Mouse (Mus musculus) embryonic facial prominence, embryonic 14.5 days (tissue): Measurements from ENCODE around the gene Ebf4. TPM values are rescaled to one million over a fixed set of nuclear protein-coding genes. Genes with fewer than 3 reads are reported as not detected.

Source experiments
- ATAC-seq: fragments of 200-750 bp; cut with Nextera tagmentation; 2 replicates; pipeline ENCODE4 v1.8.0; 2017; ENCODE audit warnings: low read depth, moderate number of reproducible peaks, moderate TSS enrichment
- DNase-seq: peaks from one replicate; pipeline ENCODE4 v3.0.0-alpha.2; 2015; ENCODE audit warnings: low spot score
- H3K27ac ChIP-seq: fragments of 300-500 bp; sonication (generic); replicated peaks from 2 replicates; pipeline ENCODE4 v1.5.1; 2014; ENCODE audit warnings: low read depth, mild to moderate bottlenecking, low read length, moderate library complexity
- H3K27me3 ChIP-seq: fragments of 300-500 bp; sonication (generic); replicated peaks from 2 replicates; pipeline ENCODE4 v1.6.1; 2014; ENCODE audit warnings: low read length; ENCODE audit not compliant: control insufficient read depth, insufficient read depth
- H3K36me3 ChIP-seq: fragments of 300-500 bp; sonication (generic); 2 replicates; pipeline ENCODE4 v1.6.1; 2014; ENCODE audit warnings: low read length, mixed read lengths; ENCODE audit not compliant: control insufficient read depth, insufficient read depth
- H3K4me1 ChIP-seq: fragments of 300-500 bp; sonication (generic); 2 replicates; pipeline ENCODE4 v1.6.1; 2014; ENCODE audit warnings: antibody characterized with exemption, low read length; ENCODE audit not compliant: control insufficient read depth, insufficient read depth
- H3K4me2 ChIP-seq: fragments of 300-500 bp; sonication (generic); 2 replicates; pipeline ENCODE4 v1.6.1; 2014; ENCODE audit warnings: low read depth, mild to moderate bottlenecking, low read length, moderate library complexity, mixed read lengths
- H3K4me3 ChIP-seq: fragments of 300-500 bp; sonication (generic); 2 replicates; pipeline ENCODE4 v1.5.1; 2014; ENCODE audit warnings: low read depth, mild to moderate bottlenecking, low read length
- H3K9ac ChIP-seq: fragments of 300-500 bp; sonication (generic); 2 replicates; pipeline ENCODE4 v1.6.1; 2014; ENCODE audit warnings: low read depth, mild to moderate bottlenecking, low read length, moderate library complexity, mixed read lengths
- H3K9me3 ChIP-seq: fragments of 300-500 bp; sonication (generic); 2 replicates; pipeline ENCODE4 v1.6.1; 2016; ENCODE audit warnings: low read length; ENCODE audit not compliant: control insufficient read depth
- WGBS: fragments of 180-500 bp; shearing (Covaris S2); extraction: QIAGEN DNeasy Blood & Tissue Kit; methylation state at CpG from one replicate; pipeline ENCODE4 v1.1.7; 2014; 5-methylcytosine and 5-hydroxymethylcytosine counted together
- polyA plus RNA-seq: library from polyadenylated mRNA; unstranded; fragments of >200 nt; fragmentation: Nextera tagmentation; extraction: Ambion mirVana; gene quantifications from 2 replicates; pipeline ENCODE4 v1.2.1, GENCODE M21; 2014

Ebf4 gene
- polyA plus RNA-seq, 1 experiment from 2014 or later = 4.2 TPM

- peaks cover 38% of the 10 kb centered on the region for H3K36me3 ChIP-seq
- no peak for DNase-seq
- no peaks in the 10 kb centered on the region for H3K27me3 ChIP-seq
- H3K4me2 ChIP-seq = peak overlapping the region; percentile 85
- peaks cover 9% of the 10 kb centered on the region; the same call in 1 of the 2 replicates for H3K4me1 ChIP-seq
- ATAC-seq = no peak; the same call in 1 of the 2 replicates
- H3K27ac ChIP-seq = peak overlapping the region; percentile 90
- H3K9ac ChIP-seq = peak overlapping the region; percentile 96
- H3K9me3 ChIP-seq = no peaks in the 10 kb centered on the region
- WGBS = under 1% methylated on average over 12 of the region's 14 CpGs
- H3K4me3 ChIP-seq = peak overlapping the region; percentile 88
Observed at GRCm38 (mm10) chr2:130273732-130274131, 21.2 kb upstream of the Ebf4 start.

- peak within 1 kb of the TSS; percentile 92 for H3K27ac ChIP-seq
- no peaks in the 10 kb centered on the region for H3K9me3 ChIP-seq
- DNase-seq (peak; percentile 98), ATAC-seq (peak; percentile 98)
- H3K4me2 ChIP-seq = peak within 1 kb of the TSS; percentile 85
- H3K9ac ChIP-seq = peak within 1 kb of the TSS; percentile 96
- peak within 1 kb of the TSS; percentile 88 for H3K4me3 ChIP-seq
- peaks cover 41% of the 10 kb centered on the region for H3K36me3 ChIP-seq
- H3K4me1 ChIP-seq = peaks cover 9% of the 10 kb centered on the region; the same call in 1 of the 2 replicates
- no peaks in the 10 kb centered on the region for H3K27me3 ChIP-seq
- WGBS = 0% methylated on average over 40 of the region's 68 CpGs
Observed at GRCm38 (mm10) chr2:130274149-130274861, 20.7 kb upstream of the Ebf4 start, which contains the start of gene Nop56. Gene Nop56, plus strand, starts transcription at chr2:130274430.

DNA sequence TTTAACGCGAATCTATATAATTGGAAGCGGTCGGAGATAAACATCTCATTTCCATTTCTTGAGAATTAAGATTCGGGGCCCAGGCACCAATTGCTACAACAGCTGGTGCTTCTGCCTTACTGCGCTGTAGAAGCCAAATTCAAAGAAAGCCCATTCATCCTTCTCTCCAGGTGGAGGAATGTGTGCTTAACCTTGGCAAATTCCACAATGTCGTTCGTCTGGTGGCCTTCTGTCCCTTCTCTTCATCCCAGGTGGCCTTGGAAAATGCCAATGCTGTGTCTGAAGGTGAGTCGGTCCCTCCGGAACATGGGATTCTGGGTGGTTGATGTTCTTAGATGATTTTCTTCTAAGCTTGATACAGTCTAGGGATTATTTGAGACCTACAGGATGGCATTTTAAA is 20.1 kb upstream of the Ebf4 start:
- no peaks in the 10 kb centered on the region for H3K27me3 ChIP-seq
- no peaks in the 10 kb centered on the region for H3K9me3 ChIP-seq
- H3K9ac ChIP-seq = peak overlapping the region; percentile 96
- no peak for ATAC-seq
- under 1% methylated on average over 10 of the region's 10 CpGs for WGBS
- no peak for DNase-seq
- peak overlapping the region; percentile 85 for H3K4me2 ChIP-seq
- H3K4me3 ChIP-seq = peak overlapping the region; percentile 88
- H3K4me1 ChIP-seq = peaks cover 9% of the 10 kb centered on the region; the same call in 1 of the 2 replicates
- peak overlapping the region; percentile 92 for H3K27ac ChIP-seq
- H3K36me3 ChIP-seq = peaks cover 46% of the 10 kb centered on the region

DNA sequence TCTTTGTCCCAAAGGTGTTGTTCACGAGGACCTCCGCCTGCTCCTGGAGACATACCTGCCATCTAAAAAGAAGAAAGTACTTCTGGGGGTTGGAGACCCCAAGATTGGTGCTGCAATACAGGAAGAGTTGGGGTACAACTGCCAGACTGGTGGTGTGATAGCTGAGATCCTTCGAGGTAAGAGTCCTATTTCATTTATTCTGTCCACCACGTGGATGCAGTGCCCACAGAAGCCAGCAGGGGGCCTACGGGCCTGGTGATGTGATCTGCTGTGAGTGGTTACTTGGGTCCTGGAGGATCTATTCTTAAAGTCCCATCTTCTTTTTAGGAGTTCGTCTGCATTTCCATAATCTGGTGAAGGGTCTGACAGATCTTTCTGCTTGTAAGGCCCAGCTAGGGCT is 19.3 kb upstream of the Ebf4 start:
- H3K4me2 ChIP-seq = peak overlapping the region; percentile 85
- no peak overlapping the region for H3K27ac ChIP-seq
- peak; percentile 31 for DNase-seq
- no peaks in the 10 kb centered on the region for H3K27me3 ChIP-seq
- 44% methylated on average over 6 of the region's 6 CpGs for WGBS
- H3K4me3 ChIP-seq = peak overlapping the region; percentile 88
- H3K36me3 ChIP-seq = peaks cover 54% of the 10 kb centered on the region
- no peaks in the 10 kb centered on the region for H3K9me3 ChIP-seq
- H3K9ac ChIP-seq = no peak overlapping the region
- no peak for ATAC-seq
- H3K4me1 ChIP-seq = peaks cover 9% of the 10 kb centered on the region; the same call in 1 of the 2 replicates

DNA sequence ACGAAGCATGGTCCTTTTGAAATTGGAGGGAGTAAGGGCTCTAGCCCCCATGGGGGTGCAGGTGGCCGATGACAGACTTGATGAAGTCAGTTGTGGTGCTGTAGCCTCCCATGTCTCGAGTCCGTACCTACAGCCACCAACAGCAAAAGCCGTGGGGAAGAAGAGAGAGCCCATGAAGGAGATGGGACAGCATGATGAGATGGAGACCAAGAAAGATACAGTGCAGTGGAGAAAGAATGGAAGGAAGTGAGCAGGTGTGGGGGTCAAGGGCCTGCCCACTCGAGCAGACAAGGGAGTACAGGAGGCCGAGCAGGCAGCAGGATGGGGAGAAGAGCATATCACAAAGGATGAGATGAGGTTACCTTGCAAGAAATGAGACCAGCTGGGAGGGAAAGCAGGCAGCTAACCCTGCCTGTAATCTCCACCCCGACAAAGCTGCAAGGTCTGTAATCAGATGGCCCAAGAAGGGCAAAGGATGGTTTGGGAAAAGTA is 15.3 kb upstream of the Ebf4 start:
- Histone ChIP-seq H3K4me2 (no peak overlapping the region), H3K36me3 (peaks cover 70% of the 10 kb centered on the region), H3K4me1 (peaks cover 15% of the 10 kb centered on the region), H3K27ac (no peak overlapping the region), H3K27me3 (no peaks in the 10 kb centered on the region), H3K9me3 (no peaks in the 10 kb centered on the region), H3K9ac (no peak overlapping the region), H3K4me3 (no peak overlapping the region)
- DNase-seq (no peak), ATAC-seq (no peak)
- WGBS = 38% methylated on average over 8 of the region's 8 CpGs

- ATAC-seq = no peak
- peaks cover 21% of the 10 kb centered on the region for H3K4me1 ChIP-seq
- H3K4me3 ChIP-seq = no peak overlapping the region
- no peaks in the 10 kb centered on the region for H3K27me3 ChIP-seq
- H3K36me3 ChIP-seq = peaks cover 66% of the 10 kb centered on the region
- no peak for DNase-seq
- H3K27ac ChIP-seq = no peak overlapping the region
- H3K4me2 ChIP-seq = no peak overlapping the region
- no peaks in the 10 kb centered on the region for H3K9me3 ChIP-seq
- no peak overlapping the region for H3K9ac ChIP-seq
- WGBS = 62% methylated on average over 7 of the region's 7 CpGs
Observed at GRCm38 (mm10) chr2:130280224-130280623, 14.7 kb upstream of the Ebf4 start.

DNA sequence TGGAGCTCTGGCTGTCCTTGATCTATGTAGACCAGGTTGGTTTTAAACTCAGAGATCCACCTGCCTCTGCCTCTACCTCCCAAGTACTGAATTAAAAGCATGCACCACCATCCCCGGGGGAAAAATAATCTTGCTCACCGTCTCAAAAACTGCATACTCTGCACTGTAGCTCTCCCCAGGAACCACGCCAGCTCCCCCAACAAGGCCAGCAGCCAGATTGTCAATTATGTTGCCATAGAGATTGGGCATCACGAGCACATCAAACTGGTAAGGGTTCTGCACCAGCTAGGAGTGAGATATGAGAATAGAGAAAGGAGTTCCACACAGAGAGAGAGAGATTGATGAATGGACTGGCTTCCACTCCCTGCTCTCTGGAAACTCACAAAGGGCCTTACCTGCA is 14.2 kb upstream of the Ebf4 start:
- H3K36me3 ChIP-seq = peaks cover 60% of the 10 kb centered on the region
- no peak for DNase-seq
- peaks cover 16% of the 10 kb centered on the region for H3K4me1 ChIP-seq
- H3K9ac ChIP-seq = no peak overlapping the region
- no peak overlapping the region for H3K27ac ChIP-seq
- 68% methylated on average over 4 of the region's 4 CpGs for WGBS
- H3K4me3 ChIP-seq = no peak overlapping the region
- ATAC-seq = no peak
- no peak overlapping the region for H3K4me2 ChIP-seq
- H3K27me3 ChIP-seq = no peaks in the 10 kb centered on the region
- no peaks in the 10 kb centered on the region for H3K9me3 ChIP-seq

GRCm38 (mm10) chr2:130283854-130284654 is 10.9 kb upstream of the Ebf4 start, which contains the start of gene Idh3b:
Gene Idh3b, minus strand, starts transcription at chr2:130284547.
- no peaks in the 10 kb centered on the region for H3K27me3 ChIP-seq
- H3K4me1 ChIP-seq = peaks cover 12% of the 10 kb centered on the region
- peaks cover 31% of the 10 kb centered on the region for H3K36me3 ChIP-seq
- H3K27ac ChIP-seq = peak within 1 kb of the TSS; percentile 63
- peak; percentile 95 for DNase-seq
- peak within 1 kb of the TSS; percentile 92 for H3K4me3 ChIP-seq
- under 1% methylated on average over 49 of the region's 51 CpGs for WGBS
- ATAC-seq = peak; percentile 90
- no peaks in the 10 kb centered on the region for H3K9me3 ChIP-seq
- peak within 1 kb of the TSS; percentile 87 for H3K9ac ChIP-seq
- H3K4me2 ChIP-seq = peak within 1 kb of the TSS; percentile 95
